Mouse (Mus musculus): ENCODE measurements around the gene Bdh1.

DNA sequence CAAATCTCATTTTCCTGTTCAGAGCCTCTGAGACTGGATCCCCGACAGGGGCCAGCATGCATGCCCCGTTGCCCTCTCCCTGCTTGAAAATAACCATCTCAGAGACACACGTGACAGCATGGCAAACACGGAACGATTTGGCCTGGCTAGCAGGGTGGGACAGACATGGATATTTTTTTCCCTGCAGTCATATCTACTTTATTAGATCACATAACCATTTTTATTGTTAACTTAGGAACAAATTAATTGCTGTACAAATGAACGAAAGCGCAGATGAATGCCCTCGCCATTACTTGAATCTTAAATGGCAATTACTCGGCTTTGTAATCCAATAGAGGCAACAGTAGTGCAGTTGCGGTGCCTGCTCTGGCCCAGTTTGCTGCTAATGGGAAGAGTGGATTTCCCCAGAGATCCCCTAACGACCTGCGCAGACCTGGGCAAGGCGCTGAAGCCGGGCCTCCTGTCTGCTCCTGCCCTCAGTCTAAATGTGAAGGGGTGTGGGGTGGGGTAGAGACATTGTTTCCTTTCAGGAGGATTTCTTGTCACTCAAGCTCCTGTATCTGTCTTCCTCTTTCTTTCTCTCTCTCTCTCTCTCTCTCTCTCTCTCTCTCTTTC lies 79.8 kb downstream of the Bdh1 start:
- TF ChIP-seq POLR2A (IDR thresholded peaks at IDR 0.05; ENCODE audit: control insufficient read depth, extremely low read depth, insufficient read depth, low read length, poor library complexity) (no peak), CTCF (IDR thresholded peaks at IDR 0.05; ENCODE audit: borderline replicate concordance, control insufficient read depth, extremely low read depth, insufficient read depth, low read length, poor library complexity) (no peak)

Measured in thymus, adult 2 months (tissue).